Mouse (Mus musculus): ENCODE measurements at regions not wholly inside any gene's neighbourhood (a gene's known extent, or its start where the extent isn't known, plus 50 kb on each side); places are given as distances from the start of the nearest gene placed in this dataset.

- TF ChIP-seq CTCF (IDR thresholded peaks at IDR 0.05; ENCODE audit: control insufficient read depth, insufficient read depth, insufficient replicate concordance, low read depth, low read length) = no peak
- TF ChIP-seq POLR2A (IDR thresholded peaks at IDR 0.05; ENCODE audit: control insufficient read depth, low read depth, low read length) = no peak
Measured at GRCm38 (mm10) chr16:21294677-21295411, 90.3 kb downstream of the Ephb3 start.
